Mouse (Mus musculus) colon, adult 2 months (tissue): ENCODE data around the gene Psmg1. TPM values are rescaled to one million over a fixed set of nuclear protein-coding genes. Genes with fewer than 3 reads are reported as not detected.

Experiments
- polyA plus RNA-seq: library from polyadenylated mRNA; depleted of rRNA; stranded (reverse); fragments of >200 nt; gene quantifications from 2 replicates; pipeline ENCODE4 v1.2.3, GENCODE M21; 2012; rRNA removed

Gene Psmg1
- 9.0 and 9.2 TPM in 2 replicates for polyA plus RNA-seq

DNA sequence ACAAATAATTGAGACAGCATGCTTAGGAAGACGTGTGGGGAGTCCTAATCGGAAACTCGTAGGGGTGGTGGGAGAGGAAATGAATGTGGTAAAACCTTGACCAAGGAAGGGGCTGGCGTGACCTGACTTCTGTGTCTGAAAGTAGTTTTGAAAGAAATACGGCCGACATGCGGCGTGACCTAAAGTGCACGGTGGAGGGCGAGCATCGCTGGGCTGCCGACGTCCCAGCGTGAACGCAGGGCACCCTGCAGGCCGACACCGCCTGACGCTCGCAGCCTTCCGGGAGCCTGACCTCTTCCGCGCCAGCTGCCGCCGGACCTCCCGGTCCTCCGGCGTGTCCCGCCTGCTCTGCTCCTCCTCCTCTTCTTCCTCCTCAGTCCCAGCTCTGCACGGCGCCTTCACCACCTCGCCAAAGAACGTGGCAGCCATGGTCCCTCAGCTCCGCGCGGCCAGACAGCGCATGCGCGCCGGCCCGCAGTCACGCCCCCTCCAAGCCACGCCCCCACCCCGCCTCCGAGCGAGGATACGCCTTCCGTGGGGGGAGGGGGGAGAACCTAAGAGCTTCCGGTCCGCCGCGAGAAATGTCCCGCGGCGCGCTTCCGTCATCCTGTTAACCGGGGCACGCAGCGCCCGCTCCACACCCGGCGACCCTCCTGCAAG lies at the start of gene Psmg1:
Gene Psmg1 (minus strand): TSS at position 499 of the 660 bp plus-strand sequence.

Other genes starting within 250 kb of the Psmg1 start
- 26.0 and 26.2 TPM in 2 replicates for gene Brwd1, start 91.6 kb upstream of the Psmg1 start, polyA plus RNA-seq
- 12.9 and 13.3 TPM in 2 replicates for gene Hmgn1, start 136.8 kb upstream of the Psmg1 start, polyA plus RNA-seq
- 39.6 and 54.9 TPM in 2 replicates for gene Wrb, start 154.4 kb upstream of the Psmg1 start, polyA plus RNA-seq
- gene Lca5l, start 201.3 kb upstream of the Psmg1 start, polyA plus RNA-seq = 0.25 and 0.38 TPM in 2 replicates
- 16.7 and 21.8 TPM in 2 replicates for gene Sh3bgr, start 209.5 kb upstream of the Psmg1 start, polyA plus RNA-seq
- gene B3galt5, start 244.8 kb upstream of the Psmg1 start, polyA plus RNA-seq = 98.2 and 99.3 TPM in 2 replicates